Mouse (Mus musculus): ENCODE data around the gene Rif1.

Rif1 gene

DNA sequence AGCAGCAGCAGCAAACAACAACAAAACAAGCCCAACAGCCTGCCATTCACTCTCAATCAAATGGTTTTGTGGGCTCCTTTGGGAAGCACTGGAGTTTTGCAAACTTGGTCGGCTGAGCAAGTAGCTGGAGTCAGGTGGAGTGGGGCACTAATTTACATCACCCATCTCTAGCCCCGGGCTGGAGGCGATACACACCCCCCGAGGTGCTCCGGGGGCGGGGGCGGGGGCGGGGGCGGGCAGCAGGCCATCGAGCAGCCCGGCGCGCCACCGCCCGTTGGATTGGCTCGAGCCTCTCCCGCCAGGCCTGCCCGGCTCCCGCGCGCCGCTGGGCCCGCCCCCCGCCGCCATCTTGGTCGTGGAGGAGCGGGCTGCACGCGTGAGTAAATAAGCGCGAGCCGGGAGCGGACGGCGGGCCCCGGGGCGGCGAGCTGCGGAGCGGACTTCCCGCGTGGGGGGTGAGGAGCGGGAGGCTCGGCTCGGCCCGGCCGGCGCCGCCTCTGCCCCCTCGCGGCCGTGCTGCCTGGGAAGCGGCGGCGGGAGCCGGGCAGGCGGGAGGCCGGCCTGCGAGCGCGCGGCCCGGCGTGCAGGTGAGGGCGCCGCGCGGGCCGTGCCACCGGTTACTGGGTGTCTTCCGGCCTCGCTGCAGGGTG lies at the start of gene Rif1:
Rif1 (plus strand) TSS at position 342 of the 650 bp plus-strand sequence.
- peak; percentile 93 for DNase-seq

DNA sequence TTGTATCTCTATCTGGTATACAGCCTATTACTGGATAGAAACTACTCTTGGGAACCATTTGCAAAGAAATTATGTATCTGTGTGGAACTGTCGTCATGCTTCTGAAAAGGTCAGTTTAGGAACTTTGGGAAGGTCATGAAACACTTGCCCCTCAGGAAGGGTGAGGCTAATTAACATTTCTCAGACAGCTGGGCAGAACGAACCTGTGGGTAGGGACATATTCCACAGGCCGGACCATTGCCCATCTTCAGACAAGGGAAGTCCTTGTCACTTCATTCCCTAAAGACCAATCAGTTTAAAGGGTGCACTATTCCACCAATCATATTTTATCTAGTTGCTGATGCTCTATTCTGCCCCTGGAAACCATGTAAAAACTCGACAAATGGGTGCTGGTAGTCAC lies 45.6 kb upstream of the Rif1 start:
- no peak for DNase-seq

DNA sequence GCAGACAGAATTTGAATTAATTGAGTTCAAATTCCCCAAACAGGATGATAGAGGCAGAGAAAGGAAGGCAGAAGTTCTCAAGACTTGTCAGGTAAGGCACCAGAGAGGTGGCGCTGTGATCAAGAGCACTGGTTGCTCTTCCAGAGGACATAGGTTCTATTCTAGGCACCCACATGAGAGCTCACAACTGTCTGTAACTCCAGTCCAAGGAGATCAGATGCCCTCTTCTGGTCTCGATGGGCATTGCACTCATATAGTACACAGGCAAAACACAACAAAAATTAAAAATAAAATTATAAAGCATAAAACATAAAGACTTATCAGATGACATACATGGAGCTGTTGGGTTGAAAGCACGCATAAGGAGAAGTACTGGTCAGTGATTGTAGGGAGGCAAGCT lies 43.2 kb upstream of the Rif1 start:
- no peak for DNase-seq

DNA sequence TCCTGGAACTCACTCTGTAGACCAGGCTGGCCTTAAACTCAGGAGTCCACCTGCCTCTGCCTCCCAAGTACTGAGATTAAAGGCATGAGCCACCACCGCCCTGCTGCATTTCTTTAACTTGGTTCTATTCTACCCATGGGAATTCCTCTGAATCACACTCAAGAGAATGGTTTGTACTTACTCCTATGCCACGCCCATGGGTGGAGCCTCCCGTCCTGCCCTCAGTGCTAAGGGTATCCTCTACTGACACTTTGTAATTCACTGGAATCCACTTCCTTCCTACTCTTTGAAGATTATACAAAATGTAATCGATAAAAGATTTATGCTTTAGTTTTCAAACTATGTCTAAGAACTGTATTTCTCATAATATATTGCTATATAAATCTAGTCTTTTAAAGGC lies 41.1 kb upstream of the Rif1 start:
- no peak for DNase-seq

DNA sequence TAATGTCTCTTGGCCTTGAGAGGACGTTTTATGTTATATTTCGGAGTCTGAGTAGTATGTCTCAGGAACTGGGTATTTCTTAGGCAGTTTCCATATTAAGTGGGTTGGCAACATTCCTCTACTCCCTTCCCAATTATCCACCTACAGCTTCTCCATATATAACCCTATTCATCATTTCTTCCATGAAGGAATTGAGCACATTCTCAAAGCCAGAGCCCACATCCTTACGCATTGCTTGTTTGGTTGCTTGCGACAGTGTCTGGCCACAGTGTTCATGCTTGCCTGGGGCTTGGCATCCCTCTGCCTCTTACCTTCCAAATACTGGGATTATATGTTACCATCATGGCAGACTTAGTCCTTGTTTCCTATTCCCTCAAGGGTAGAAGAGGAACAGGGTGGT lies 38.0 kb upstream of the Rif1 start:
- DNase-seq = no peak

DNA sequence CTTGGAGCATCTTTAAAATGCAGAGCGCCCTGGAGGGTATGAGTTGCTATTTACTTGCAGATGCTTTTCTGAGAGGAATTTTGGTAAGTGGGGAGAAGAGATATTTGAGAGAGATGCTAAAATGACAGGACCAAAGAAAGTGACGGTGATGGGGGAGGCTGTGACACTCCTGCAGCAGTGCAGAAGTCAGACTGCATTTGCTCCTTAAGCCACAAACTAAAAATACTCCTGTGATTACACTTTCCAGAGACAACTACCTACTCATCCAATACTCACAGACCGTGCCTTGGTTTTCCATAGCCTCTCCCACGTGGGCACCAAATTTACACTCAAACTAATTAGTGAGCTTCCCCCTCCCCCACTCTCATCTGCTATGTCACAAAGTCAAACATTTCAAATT lies 37.5 kb upstream of the Rif1 start:
- DNase-seq = no peak

DNA sequence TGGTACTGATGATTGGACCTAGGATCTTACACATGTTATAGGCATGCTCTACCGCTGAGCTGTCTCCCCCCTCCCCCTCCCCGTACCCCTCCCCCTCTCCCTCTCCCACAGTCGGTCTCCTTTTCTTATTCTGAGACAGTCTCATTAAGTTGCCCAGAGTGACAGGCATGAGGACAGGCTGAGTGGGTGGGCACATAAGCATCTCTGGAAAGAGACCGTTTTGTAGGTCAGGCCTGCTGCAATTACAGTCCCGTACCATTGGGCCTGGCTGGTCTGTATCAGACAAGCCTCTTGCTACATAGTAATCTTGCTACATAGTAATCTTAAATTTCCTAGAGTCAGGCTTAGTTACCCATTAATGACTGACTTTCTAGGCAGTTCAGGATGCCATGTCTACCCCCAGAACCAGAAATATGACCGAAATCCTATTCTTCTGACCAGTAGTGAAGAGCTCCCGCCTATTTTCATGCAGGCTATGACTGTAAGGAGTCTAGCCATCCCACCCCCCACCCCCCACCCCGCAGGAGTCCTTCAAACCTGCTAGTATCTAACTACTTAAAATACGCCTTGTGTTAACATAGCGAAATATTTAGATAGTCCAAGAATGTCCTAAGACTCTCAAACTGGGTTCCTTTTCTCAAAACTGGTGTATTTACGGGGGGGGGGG lies 35.6 kb upstream of the Rif1 start:
- no peak for DNase-seq

DNA sequence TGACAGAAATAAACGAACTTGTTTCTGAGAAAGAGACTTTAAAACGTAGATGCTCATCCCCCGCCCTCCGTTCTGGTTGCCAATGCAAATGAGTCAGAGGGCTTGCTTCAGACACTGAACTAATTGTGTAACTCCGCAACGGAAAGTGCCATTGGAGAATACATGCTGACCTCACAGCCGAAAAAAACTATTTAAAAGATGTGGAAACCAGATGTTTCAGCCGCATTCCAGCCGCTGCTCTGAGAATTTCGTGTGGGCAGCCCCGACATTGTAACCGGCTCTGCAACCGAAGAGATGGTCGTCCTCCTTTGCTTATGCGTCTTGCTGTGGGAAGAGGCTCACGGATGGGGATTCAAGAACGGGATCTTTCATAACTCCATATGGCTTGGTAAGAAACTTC lies 34.8 kb upstream of the Rif1 start, which contains the start of gene Tnfaip6:
Tnfaip6 (plus strand) TSS at position 128 of the 400 bp plus-strand sequence.
- DNase-seq = peak; percentile 13

DNA sequence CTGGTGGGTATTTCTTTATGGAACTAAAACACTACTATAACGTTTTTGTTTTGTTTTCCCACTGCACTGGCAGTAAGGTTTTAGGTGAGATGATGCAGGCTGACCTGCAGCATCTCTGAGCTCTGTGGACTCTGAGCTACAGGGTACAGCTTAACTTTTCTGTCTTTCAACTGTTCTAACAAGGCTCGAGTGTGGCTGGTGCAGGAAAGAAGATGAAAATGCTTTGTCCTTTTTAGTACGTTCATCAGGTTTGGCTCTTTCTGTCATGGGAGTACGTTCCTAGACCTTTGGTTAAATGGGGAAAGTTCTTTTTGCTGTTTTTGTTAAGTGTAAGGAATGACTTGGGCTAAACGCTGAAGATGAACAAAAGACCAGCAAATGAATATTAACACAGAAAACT lies 34.1 kb upstream of the Rif1 start:
- no peak for DNase-seq

DNA sequence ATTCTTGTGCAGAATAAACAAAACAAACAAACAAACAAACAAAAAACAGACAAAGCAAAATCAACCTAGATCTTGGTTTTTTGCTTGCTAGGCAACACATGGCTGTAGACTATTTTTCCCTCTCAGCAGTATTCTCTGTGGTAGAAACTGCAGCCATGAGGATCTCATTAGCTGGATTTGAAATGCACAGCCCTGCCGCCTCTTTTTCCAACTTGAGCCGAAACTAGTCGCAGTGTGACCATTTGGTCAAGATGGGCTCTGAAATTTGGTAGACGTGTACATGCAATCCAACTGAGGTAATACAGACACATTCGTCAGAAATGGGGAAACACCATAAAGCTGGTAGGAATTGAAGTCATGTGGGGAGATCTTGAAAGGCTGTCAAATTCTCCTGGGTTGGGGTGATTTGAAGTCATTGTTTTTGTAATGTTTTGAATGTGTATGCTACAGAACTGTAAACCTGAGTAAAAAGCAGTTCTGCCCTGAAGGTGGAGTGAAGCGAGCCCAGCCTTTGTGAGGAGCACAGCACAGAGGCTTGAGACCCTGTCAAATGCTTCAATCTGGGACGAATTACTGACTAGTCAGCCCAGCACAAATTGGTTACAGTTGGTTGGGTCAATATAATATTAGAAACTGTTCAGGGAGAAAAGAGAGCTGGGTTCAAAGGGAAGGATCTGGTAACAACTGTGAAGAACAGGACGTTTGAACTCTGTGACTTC lies 33.4 kb upstream of the Rif1 start:
- no peak for DNase-seq

DNA sequence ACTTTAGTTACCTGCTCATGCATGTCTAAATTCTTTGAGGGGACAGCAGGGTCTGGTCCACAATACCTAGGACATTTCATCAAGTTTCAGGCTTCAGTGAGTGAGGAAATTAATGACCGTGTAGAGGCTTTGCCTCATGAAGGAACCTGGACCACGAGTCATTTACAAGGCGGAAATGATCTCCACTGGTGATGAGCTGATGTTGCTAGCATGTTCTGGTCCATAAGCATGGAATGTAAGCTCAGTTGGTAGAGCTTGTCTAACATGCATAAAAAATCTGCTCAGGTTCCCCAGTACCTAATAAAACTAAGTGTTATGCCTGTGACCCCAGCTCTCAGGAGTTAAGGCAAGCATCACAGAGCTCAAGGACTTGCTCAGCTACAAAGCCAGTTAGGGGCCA lies 30.5 kb upstream of the Rif1 start:
- DNase-seq = no peak

DNA sequence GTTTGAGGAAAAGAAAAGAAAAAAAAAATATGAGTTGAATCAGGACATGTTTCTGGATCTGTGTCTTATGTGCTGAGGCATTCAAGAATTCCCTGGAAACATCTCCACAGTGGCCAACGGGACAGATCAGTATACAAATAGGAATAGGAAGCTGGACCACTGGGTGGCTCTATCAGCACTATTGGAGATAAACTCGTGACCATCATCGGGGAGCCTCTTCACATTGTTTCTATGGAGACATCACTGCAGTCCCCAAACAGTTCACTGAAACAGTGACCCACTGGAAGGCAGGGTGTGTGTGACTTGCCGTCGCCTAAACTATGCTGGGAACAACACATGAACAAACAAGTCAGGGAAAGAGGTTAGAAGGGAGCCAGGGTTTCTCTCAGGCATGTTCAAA lies 29.9 kb upstream of the Rif1 start:
- no peak for DNase-seq

DNA sequence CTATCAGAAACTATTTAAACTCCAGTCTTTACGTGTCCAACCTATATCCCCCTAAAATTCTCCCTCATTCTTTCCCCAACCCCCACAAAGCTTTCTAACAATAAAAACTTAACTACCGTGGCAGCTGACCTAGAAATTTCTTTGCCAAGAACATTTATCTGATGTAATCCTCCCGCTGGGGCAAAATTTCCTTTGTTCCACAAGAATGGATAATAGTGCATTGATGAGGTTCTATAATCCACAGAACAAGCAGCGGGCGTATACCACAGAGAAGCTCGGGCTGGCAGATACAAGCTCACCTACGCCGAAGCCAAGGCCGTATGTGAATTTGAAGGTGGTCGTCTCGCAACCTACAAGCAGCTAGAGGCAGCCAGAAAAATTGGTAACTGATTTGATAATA lies 29.1 kb upstream of the Rif1 start:
- no peak for DNase-seq

DNA sequence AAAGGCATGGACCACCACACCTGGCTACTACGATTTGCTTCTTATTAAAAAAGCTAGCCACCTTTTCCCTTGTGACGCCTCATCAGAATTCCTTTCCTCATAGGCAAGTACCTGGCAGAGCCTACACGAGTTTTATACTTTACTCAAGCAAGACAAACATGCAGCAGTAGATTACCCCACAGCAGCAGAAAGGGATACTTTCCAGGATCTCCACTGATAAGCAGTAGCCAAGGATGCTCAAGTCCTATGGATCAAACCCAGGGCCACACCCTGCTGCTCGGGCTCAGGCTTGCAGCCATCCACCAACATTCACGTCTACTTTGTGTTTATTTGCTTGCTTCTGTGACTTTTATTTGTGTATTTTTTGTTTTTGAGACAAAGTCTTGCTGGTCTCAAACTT lies 26.6 kb upstream of the Rif1 start:
- no peak for DNase-seq

DNA sequence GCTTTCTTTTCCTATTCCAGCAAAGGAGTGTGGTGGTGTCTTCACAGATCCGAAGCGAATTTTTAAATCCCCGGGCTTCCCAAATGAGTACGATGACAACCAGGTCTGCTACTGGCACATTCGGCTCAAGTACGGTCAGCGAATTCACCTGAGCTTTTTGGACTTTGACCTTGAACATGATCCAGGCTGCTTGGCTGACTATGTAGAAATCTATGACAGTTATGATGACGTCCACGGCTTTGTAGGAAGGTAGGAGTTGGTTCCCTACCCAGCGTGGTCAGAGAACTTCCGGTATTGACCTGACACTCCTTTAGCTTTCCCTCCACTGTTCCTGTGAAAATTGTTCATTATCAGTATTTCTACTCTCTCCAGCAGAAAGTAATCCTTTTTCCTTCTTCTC lies 21.8 kb upstream of the Rif1 start:
- DNase-seq = no peak

DNA sequence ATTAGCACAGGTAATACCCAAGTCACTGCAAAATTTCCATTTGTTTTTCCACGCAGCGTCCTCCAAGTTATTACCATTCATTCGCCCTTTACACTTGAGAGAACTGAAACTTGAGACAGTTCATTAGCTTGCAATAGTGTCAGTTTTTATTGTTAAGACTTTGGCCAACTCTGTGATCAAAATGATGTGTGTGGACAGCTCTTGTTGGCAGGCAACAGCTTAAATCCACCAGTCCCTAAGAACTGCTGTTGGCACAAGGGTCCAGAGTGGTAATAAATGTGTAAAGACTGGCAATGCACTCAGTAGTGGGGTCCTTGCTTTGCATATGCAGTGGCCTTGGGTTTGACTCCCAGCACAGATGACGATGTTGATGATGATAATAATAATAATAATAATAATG lies 20.3 kb upstream of the Rif1 start:
- no peak for DNase-seq

DNA sequence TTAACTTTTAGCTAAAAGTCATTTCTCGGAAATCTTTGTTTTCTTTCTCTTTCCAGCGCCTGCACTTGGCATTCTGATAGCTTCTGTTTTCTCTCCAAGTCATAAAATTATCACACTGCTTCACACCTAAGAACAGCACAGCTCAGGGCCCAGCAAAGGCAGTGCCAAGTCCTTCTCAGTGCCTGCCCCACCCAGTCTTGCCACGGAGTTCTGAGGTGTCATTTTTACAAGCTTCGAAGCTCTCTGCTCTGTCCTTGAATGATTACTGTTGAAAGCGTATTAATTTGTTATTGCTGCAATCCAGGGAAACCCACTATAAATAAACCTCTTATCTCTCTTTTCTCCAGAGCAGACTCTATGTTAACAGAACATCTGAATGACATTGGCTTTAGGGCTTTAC lies 19.1 kb upstream of the Rif1 start:
- no peak for DNase-seq

DNA sequence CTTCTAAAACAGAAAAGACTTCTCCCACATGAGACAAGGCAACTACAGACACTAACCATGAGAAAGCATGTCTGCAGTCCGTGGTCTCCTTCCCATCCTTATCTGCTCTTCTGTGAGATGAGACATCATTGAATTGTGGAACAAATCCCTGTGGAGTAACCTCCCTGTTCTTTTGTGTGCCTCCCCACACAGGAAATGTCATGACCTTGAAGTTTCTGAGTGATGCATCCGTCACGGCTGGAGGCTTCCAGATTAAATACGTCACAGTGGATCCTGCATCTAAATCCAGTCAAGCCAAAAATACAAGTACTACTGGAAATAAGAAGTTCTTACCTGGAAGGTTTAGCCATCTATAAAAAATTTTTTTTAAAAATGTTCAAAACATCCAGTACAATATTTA lies 17.0 kb upstream of the Rif1 start:
- no peak for DNase-seq

DNA sequence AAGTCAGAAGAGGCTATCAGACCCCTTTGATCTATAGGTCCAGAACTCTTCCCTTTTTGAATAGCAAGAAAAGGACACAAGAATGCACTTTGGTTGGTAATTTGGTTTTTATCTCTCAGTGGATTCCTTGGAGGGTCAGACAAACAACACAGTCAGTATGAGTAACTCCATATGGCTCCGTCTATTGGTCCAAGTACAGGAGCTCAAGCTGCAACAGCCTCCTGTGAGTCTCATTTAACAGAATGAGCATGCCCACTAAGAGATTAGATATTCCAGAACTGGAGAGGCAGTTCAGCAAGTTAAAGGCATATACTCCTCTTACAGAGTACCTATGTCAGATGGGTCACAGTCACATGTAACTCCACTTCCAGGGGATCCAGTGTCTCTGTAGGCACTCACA lies 15.5 kb upstream of the Rif1 start:
- no peak for DNase-seq

DNA sequence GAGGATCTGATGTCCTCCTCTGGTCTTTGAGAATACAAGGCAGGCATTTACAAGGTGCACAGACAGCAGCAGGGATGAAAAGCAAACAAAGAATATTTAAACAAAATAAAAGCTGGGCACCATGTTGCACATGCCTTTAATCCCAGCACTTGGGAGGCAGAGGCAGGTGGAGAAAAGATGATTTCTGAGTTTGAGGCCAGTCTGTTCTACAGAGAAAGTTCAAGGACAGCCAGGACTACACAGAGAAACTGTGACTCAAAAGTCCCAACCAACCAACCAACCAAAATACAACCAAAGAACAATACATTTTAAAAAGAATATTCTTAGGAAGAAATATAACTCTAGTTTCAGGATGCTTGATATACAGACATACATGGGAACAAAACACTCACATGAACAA lies 15.0 kb upstream of the Rif1 start:
- DNase-seq = no peak

DNA sequence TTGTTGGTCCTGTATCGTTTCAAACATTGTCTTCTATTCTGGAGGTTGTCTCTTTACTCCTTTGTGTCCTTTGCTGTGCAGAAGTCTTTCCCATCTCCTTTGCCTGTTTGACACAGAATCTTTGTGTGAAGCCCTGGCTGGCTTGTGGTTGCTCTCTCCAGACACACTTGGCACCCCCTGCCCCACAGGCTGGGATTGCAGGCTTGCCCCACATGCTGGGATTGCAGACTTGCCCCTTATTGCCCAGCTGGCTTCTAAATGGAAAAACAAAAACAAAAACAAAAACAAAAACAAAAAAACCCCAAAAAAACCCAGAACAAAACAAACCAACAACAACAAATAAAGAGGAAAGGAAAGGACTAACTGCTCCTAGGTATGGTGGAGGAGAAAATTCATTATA lies 4.0 kb upstream of the Rif1 start:
- DNase-seq = no peak

DNA sequence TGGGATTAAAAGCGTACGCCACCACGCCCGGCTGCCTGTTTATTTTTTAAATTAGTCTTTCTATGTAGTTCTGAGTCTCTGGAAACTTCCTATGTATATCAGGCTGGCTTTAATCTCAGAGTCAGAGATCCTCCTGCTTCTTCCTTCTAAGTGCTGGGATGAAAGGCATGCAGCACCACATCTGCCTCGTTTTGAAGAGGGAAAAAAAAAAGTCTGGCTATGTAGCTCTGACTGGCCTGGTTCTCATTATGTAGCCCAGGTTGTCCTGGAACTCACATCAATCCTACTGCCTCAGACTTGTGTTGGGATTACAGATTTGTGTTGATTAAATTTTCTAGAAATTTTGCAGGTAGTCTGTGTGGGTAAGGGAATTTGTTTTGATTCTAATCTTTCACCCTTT lies 1.8 kb upstream of the Rif1 start:
- no peak for DNase-seq

DNA sequence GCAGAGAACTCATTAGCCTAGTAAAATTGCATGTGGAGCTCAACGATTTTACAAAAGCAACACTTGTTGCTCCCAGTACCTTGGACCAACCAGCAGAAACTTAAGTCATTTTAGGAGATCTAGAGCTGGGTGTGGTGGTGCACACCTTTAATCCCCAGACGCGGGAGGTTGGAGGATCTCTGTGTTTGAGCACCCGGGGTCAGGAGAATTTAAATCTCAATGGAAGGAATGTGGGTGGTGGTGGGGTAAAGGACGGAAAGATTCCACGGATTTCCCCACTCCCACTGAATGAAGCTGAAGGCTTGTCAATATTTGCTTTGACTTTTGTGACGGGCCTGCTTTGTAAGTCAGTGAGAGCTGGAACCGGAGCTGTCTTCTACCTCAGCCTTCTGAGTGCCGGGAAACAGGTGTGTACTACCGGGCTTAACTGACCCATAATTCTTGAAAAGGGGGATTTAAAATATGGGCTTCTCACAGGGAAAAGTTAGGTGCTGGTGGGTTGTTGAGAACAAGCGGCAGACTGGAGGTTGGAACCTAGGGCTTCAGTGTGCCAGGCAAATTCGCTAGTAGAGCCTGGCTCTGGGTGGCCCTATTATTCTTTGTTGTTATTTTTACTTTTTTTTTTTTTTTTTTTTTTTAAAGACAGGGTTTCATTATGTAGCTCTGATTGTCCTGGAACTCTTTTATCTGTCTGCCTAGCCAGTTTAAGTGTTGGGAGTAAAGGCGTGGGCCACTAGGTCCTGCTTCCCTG lies 1.2 kb upstream of the Rif1 start:
- no peak for DNase-seq

DNA sequence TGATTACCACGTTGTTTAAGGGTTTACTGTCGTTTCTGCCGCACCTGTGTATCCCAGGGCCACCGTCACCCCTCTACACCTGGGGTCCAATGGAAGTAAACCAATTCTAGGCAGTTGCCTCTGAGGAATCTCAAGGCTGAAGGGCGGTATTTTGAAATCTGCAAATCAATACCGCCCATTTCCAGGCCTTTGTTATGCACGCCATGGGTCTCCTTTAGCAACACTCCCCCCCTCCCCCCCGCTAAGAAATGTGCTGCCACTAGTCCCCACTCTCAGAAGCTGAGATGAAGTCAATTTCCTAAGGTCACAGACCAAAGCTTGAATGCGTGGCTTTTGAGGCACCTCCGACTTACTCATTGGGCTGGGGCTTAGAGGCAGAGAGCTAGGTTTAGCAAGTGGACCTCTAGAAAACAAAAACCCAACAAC lies 554 bp upstream of the Rif1 start:
- no peak for DNase-seq
